Mouse (Mus musculus) CH12.LX (cell line): ENCODE results near the gene Sarnp. TPM values are rescaled to one million over a fixed set of nuclear protein-coding genes. Genes with fewer than 3 reads are reported as not detected.

Experiments used
- DNase-seq: peaks from one replicate; pipeline ENCODE4 v3.0.0-alpha.2; 2013; ENCODE audit errors: extremely low read depth
- H3K27ac ChIP-seq: 2 replicates; pipeline ENCODE4 v1.5.1; 2012; ENCODE audit warnings: low read depth, mild to moderate bottlenecking, control low read depth, moderate library complexity; ENCODE audit not compliant: insufficient read depth
- H3K27me3 ChIP-seq: replicated peaks from 2 replicates; pipeline ENCODE3; 2012; ENCODE audit warnings: inconsistent platforms
- H3K36me3 ChIP-seq, 2 experiments: replicated peaks in 1 of 2; 2 replicates each; pipeline versions ENCODE3 to v1.6.1; 2012; ENCODE audit warnings: inconsistent platforms in 1 of 2, low read length in 1 of 2, mild to moderate bottlenecking in 1 of 2, mixed read lengths in 1 of 2, moderate library complexity in 1 of 2; ENCODE audit not compliant: control insufficient read depth in 1 of 2, insufficient read depth in 1 of 2
- H3K4me1 ChIP-seq, 2 experiments: 2 replicates each; pipeline ENCODE4 v1.6.1; 2012; ENCODE audit warnings: inconsistent platforms in 1 of 2, moderate library complexity in 1 of 2; ENCODE audit not compliant: insufficient read depth in 2 of 2, control insufficient read depth in 1 of 2
- H3K4me2 ChIP-seq: 2 replicates; pipeline ENCODE4 v1.6.1; 2012; ENCODE audit warnings: low read depth, mild to moderate bottlenecking, control low read depth; ENCODE audit not compliant: poor library complexity, insufficient read depth, severe bottlenecking
- H3K4me3 ChIP-seq, 3 experiments: fragments of 150-350 bp in 1 of 3; sonication (generic) in 1 of 3; replicated peaks in 1 of 3; 2 replicates each; pipeline versions ENCODE3 to v1.5.1; 2011 to 2012; ENCODE audit warnings: low read depth in 2 of 3, low read length in 2 of 3, mild to moderate bottlenecking in 2 of 3, moderate library complexity in 2 of 3, control low read depth in 1 of 3, improper control_type of control experiment in 1 of 3, inconsistent platforms in 1 of 3, mixed read lengths in 1 of 3; ENCODE audit not compliant: poor library complexity in 1 of 3
- H3K79me2 ChIP-seq: replicated peaks from 2 replicates; pipeline ENCODE4 v1.6.1; 2012; ENCODE audit warnings: mild to moderate bottlenecking, moderate library complexity; ENCODE audit not compliant: control insufficient read depth, poor library complexity, insufficient read depth, severe bottlenecking; ENCODE audit errors: extremely low read depth
- H3K9ac ChIP-seq: 2 replicates; pipeline ENCODE4 v1.6.1; 2012; ENCODE audit warnings: low read depth, mild to moderate bottlenecking, control low read depth, moderate library complexity; ENCODE audit not compliant: insufficient read depth
- H3K9me3 ChIP-seq: replicated peaks from 2 replicates; pipeline ENCODE3; 2012; ENCODE audit warnings: low read length, inconsistent platforms, mixed read lengths
- CHD2 ChIP-seq: IDR thresholded peaks from 2 replicates; pipeline ENCODE4 v1.6.1; 2011; ENCODE audit warnings: low read length, improper control_type of control experiment
- CTCF ChIP-seq, 2 experiments: IDR thresholded peaks in 1 of 2; conservative IDR thresholded peaks in 1 of 2; 2 replicates each; pipeline ENCODE4 v1.5.1; 2011 to 2012; ENCODE audit warnings: low read depth in 2 of 2, low read length in 2 of 2, improper control_type of control experiment in 1 of 2, inconsistent platforms in 1 of 2, mild to moderate bottlenecking in 1 of 2, moderate library complexity in 1 of 2
- EP300 ChIP-seq: IDR thresholded peaks from 2 replicates; pipeline ENCODE4 v1.6.1; 2011; ENCODE audit warnings: low read length, improper control_type of control experiment
- GABPA ChIP-seq: IDR thresholded peaks from 2 replicates; pipeline ENCODE4 v1.6.1; 2012; ENCODE audit warnings: low read depth, low read length, improper control_type of control experiment, inconsistent platforms; ENCODE audit not compliant: insufficient replicate concordance
- JUND ChIP-seq: conservative IDR thresholded peaks from 2 replicates; pipeline ENCODE4 v1.6.1; 2011; ENCODE audit warnings: low read depth, low read length, improper control_type of control experiment
- MAZ ChIP-seq: IDR thresholded peaks from 2 replicates; pipeline ENCODE4 v1.6.1; 2012; ENCODE audit warnings: low read depth, mild to moderate bottlenecking, inconsistent platforms, low read length, improper control_type of control experiment, moderate library complexity
- MXI1 ChIP-seq: IDR thresholded peaks from 2 replicates; pipeline ENCODE4 v1.6.1; 2011; ENCODE audit warnings: mild to moderate bottlenecking, low read depth, low read length, improper control_type of control experiment
- MYC ChIP-seq: IDR thresholded peaks from 2 replicates; pipeline ENCODE4 v1.6.1; 2011; ENCODE audit warnings: low read depth, mild to moderate bottlenecking, improper control_type of control experiment, low read length
- POLR2A ChIP-seq: IDR thresholded peaks from 2 replicates; pipeline ENCODE4 v1.6.1; 2011; ENCODE audit warnings: low read depth, mild to moderate bottlenecking, improper control_type of control experiment, low read length
- RAD21 ChIP-seq: IDR thresholded peaks from 2 replicates; pipeline ENCODE4 v1.6.1; 2011; ENCODE audit warnings: low read depth, mild to moderate bottlenecking, low read length, improper control_type of control experiment, moderate library complexity
- RCOR1 ChIP-seq: conservative IDR thresholded peaks from 2 replicates; pipeline ENCODE4 v1.6.1; 2012; ENCODE audit warnings: low read depth, mild to moderate bottlenecking, inconsistent platforms, low read length, improper control_type of control experiment
- SIN3A ChIP-seq: IDR thresholded peaks from 2 replicates; pipeline ENCODE4 v1.6.1; 2012; ENCODE audit warnings: low read length, improper control_type of control experiment, inconsistent platforms
- SMC3 ChIP-seq: IDR thresholded peaks from 2 replicates; pipeline ENCODE4 v1.6.1; 2011; ENCODE audit warnings: low read depth, low read length, improper control_type of control experiment
- TBP ChIP-seq: conservative IDR thresholded peaks from 2 replicates; pipeline ENCODE4 v1.6.1; 2011; ENCODE audit warnings: low read depth, low read length, improper control_type of control experiment
- TCF12 ChIP-seq: IDR thresholded peaks from 2 replicates; pipeline ENCODE4 v1.6.1; 2014; ENCODE audit warnings: low read depth, mild to moderate bottlenecking, inconsistent platforms, low read length, improper control_type of control experiment
- ZNF384 ChIP-seq: IDR thresholded peaks from 2 replicates; pipeline ENCODE4 v1.6.1; 2012; ENCODE audit warnings: low read depth, low read length, improper control_type of control experiment, inconsistent platforms
- dilution Hi-C: fragments of 300-500 bp; cut with MboI; formaldehyde crosslinking; loops from 2 replicates; pipeline ENCODE4 v1.14.3; 2020; ENCODE audit warnings: low sequenced_read_pairs; ENCODE audit not compliant: extremely low pct_unique_long_range_greater_than_20kb, extremely low pct_ligation_motif_present
- in situ Hi-C: fragments of 300-500 bp; cut with MboI; formaldehyde crosslinking; loops from 3 replicates; pipeline ENCODE4 v1.14.3; 2019; ENCODE audit warnings: low sequenced_read_pairs, low pct_ligation_motif_present, low pct_unique_long_range_greater_than_20kb, mixed read lengths
- polyA plus RNA-seq: library from polyadenylated mRNA; unstranded; fragments of >175 nt; gene quantifications from 2 replicates; pipeline ENCODE4 v1.2.1, GENCODE M21; 2012; ENCODE audit warnings: low read depth; ENCODE audit not compliant: insufficient read length
- total RNA-seq, 2 experiments: library from RNA; depleted of rRNA; stranded (reverse); fragments of 300-350 nt in 1 of 2; fragments of >200 nt in 1 of 2; gene quantifications; 2 replicates each; pipeline ENCODE4 v1.2.3; 2012 to 2014

The Sarnp gene
- total and polyA plus RNA-seq, 3 experiments, result 75.4 to 283 (median 170) TPM

- Histone ChIP-seq H3K4me2 (no peak overlapping the region), H3K9ac (no peak overlapping the region), H3K27me3 (no peaks in the 10 kb centered on the region), H3K9me3 (no peaks in the 10 kb centered on the region), H3K27ac (no peak overlapping the region), H3K4me1 (peaks cover 0 to 14% of the 10 kb centered on the region in 2 experiments; a peak in 2 of 4 replicates), H3K4me3 (no peak overlapping the region), H3K36me3 (peaks cover 36 to 89% of the 10 kb centered on the region in 2 experiments), H3K79me2 (peaks cover 3% of the 10 kb centered on the region; the same call in 1 of the 2 replicates)
- no peak for DNase-seq
- in situ Hi-C loops (no loop called here), dilution Hi-C loops (no loop called here)
- TF ChIP-seq MYC, result no peak
- no peak for TF ChIP-seq TCF12
- TF ChIP-seq RCOR1, result no peak
- no peak for TF ChIP-seq TBP
- TF ChIP-seq CHD2, result no peak
- no peak for TF ChIP-seq MXI1
- TF ChIP-seq EP300, result no peak
- TF ChIP-seq SIN3A, result no peak
- no peak for TF ChIP-seq JUND
- TF ChIP-seq GABPA, result no peak
- TF ChIP-seq MAZ, result no peak
These were observed 26.1 kb downstream of the Sarnp start for GRCm38 (mm10) chr10:128843260-128843659.

GRCm38 (mm10) chr10:128845516-128845915, 28.4 kb downstream of the Sarnp start:
- H3K27me3 ChIP-seq, result no peaks in the 10 kb centered on the region
- in situ Hi-C loops, result no loop called here
- H3K4me1 ChIP-seq, result peaks cover 0 to 14% of the 10 kb centered on the region in 2 experiments; a peak in 2 of 4 replicates
- H3K36me3 ChIP-seq, result peaks cover 44 to 91% of the 10 kb centered on the region in 2 experiments
- H3K4me2 ChIP-seq, result no peak overlapping the region
- no peak overlapping the region for H3K27ac ChIP-seq
- H3K4me3 ChIP-seq, result no peak overlapping the region
- TF ChIP-seq SMC3 (peak; percentile 59), POLR2A (no peak), MYC (no peak), ZNF384 (peak; percentile 80), RAD21 (peak; percentile 62), CTCF (conservative IDR thresholded peaks at IDR 0.05 in 1 of 2, IDR thresholded peaks at IDR 0.05 in 1 of 2; ENCODE audit: low read depth in 2 of 2, low read length in 2 of 2) (peak; percentile 23 to 72; a peak in 2 of 4 replicates), MAZ (no peak)
- TF ChIP-seq, all 38 proteins: peak for 4
- Histone ChIP-seq H3K79me2 (peaks cover 3% of the 10 kb centered on the region; the same call in 1 of the 2 replicates), H3K9me3 (no peaks in the 10 kb centered on the region), H3K9ac (no peak overlapping the region)
- peak; percentile 28 for DNase-seq
- dilution Hi-C loops, result no loop called here
